In the genomic region with DNA sequence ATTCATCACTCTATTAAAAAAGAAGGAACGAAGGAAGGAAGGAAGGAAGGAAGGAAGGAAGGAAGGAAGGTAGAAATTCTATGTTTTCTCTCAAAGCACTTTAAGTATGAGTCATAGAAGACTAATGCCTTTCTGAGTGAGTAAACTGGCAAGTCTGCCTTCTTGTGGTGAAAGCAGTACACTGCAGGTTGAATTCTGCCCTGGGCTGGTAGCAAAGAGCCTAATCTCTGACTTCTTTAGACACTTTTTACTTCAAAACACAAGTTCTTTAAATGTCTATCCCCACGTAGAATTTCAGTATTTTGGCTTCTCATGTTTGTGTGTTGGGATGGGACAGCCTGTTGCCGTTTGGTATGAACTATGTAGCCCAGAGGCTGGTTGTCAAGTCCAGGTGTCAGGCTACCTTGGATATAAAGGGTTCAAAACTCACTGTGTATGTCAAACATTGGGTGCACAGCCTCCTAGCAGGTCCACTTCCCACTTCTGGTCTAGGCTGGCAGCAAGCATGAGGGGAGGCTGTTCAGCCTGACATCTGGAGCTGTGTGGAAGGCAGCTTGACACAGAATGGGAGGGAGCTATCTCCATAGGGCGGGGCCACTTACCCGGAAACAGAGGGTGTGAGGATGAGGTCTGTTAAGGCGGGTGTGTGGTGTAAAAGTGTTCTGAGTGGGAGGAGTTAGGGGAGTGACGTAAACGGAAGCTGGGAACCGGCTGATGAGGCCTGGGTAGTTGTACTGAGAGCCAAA, we compare ENCODE assay signal across 8 mouse cellular contexts. TPM values are rescaled to one million over a fixed set of nuclear protein-coding genes. Genes with fewer than 3 reads are reported as not detected.
DNase-seq lines count a peak whose midpoint lies in the region; ATAC-seq and TF ChIP-seq lines count a peak whose summit lies in the region.

No protein-coding gene starts in this region.

- POLR2A ChIA-PET in Patski (lab: Charles Lee) = interaction anchor here (0.7 kb wide), 1 partner anchor 143 kb away, joined by 3 read pairs; no protein-coding TSS in a partner anchor

- H3K36me3 ChIP-seq in hindbrain, embryonic 13.5 days = peaks cover 1% of the 10 kb centered on the region

- H3K9ac ChIP-seq in hindbrain, embryonic 13.5 days = peak overlapping the region; percentile 66

- WGBS in hindbrain, embryonic 13.5 days = 6% methylated on average over 9 of the region's 9 CpGs

- in situ Hi-C loops in Patski (cut with MboI; ENCODE audit: low pct_unique_long_range_greater_than_20kb) = no loop called here

- H3K4me2 ChIP-seq in hindbrain, embryonic 13.5 days = peak overlapping the region; percentile 57

- peaks cover 13% of the 10 kb centered on the region for H3K4me1 ChIP-seq in hindbrain, embryonic 13.5 days (replicated peaks)

- DNase-seq in Patski (ENCODE audit: low read depth, low spot score) = peak; percentile 27
- peak; percentile 73 to 80 for DNase-seq in cerebellum, postnatal 14 days
- peak; percentile 62 to 81 for DNase-seq in frontal cortex, postnatal 14 days (ENCODE audit: low spot score in 2 of 2)
- peak; percentile 44 to 64 for DNase-seq in layer of hippocampus, postnatal 25 days (ENCODE audit: extremely low spot score in 1 of 2, low spot score in 1 of 2)
- DNase-seq in lung, postnatal 25 days (ENCODE audit: low spot score) = peak; percentile 94
- peak; percentile 88 for DNase-seq in retina, embryonic 14.5 days (ENCODE audit: low spot score)
- DNase-seq in thymus, postnatal 4 days = peak; percentile 89

- no peaks in the 10 kb centered on the region for H3K9me3 ChIP-seq in hindbrain, embryonic 13.5 days

- H3K4me3 ChIP-seq in hindbrain, embryonic 13.5 days = peak overlapping the region; percentile 48

- H3K27me3 ChIP-seq in Patski = no peaks in the 10 kb centered on the region
- H3K27me3 ChIP-seq in hindbrain, embryonic 13.5 days = no peaks in the 10 kb centered on the region

- CTCF ChIA-PET in Patski (lab: Charles Lee) = interaction anchor here (0.8 kb wide), 1 partner anchor 32 kb away, joined by 3 read pairs; no protein-coding TSS in a partner anchor

- peak; percentile 99 for ATAC-seq in Patski
- peak; percentile 99 for ATAC-seq in hindbrain, embryonic 13.5 days (ENCODE audit: low FRiP score)

- TF ChIP-seq CTCF in Patski (IDR thresholded peaks at IDR 0.05) = peak; percentile 70

- H3K27ac ChIP-seq in hindbrain, embryonic 13.5 days = peak overlapping the region; percentile 84

RNA-seq across cellular contexts. Expression of gene Gm10226, which starts 12.2 kb away (rescaled TPM):
- 14.7 TPM for polyA plus RNA-seq in Patski (2021)
- 16.8 and 21.3 TPM in 2 replicates for polyA plus RNA-seq in hindbrain, embryonic 13.5 days (2015; fragmentation: Nextera tagmentation; extraction: Ambion mirVana)
- total RNA-seq in layer of hippocampus, postnatal 25 days (2021) = 1 to 10 TPM; 6.5 to 10.0 TPM

RNA-seq across cellular contexts. Expression of gene Zfp760, which starts 28.1 kb away (rescaled TPM):
- 7.7 TPM for polyA plus RNA-seq in Patski (2021)
- polyA plus RNA-seq in hindbrain, embryonic 13.5 days (2015; fragmentation: Nextera tagmentation; extraction: Ambion mirVana) = 14.2 and 15.3 TPM in 2 replicates
- total RNA-seq in layer of hippocampus, postnatal 25 days (2021) = 1 to 10 TPM; 7.1 to 7.8 TPM

RNA-seq across cellular contexts. Expression of gene Zfp983, which starts 29.0 kb away (rescaled TPM):
- polyA plus RNA-seq in Patski (2021) = 11.4 TPM
- 11.7 and 12.9 TPM in 2 replicates for polyA plus RNA-seq in hindbrain, embryonic 13.5 days (2015; fragmentation: Nextera tagmentation; extraction: Ambion mirVana)
- 1 to 10 TPM; 8.9 to 9.8 TPM for total RNA-seq in layer of hippocampus, postnatal 25 days (2021)

RNA-seq across cellular contexts. Expression of gene Zfp229, which starts 51.1 kb away (rescaled TPM):
- polyA plus RNA-seq in Patski (2021) = 6.2 TPM
- 10.3 and 11.4 TPM in 2 replicates for polyA plus RNA-seq in hindbrain, embryonic 13.5 days (2015; fragmentation: Nextera tagmentation; extraction: Ambion mirVana)
- 1 to 10 TPM; 3.9 TPM for total RNA-seq in layer of hippocampus, postnatal 25 days (2021)

Comparison
In these comparisons a context has a peak if more than half of its experiments do, and no peak if none do; other contexts are left out.
1. Peak in every context shown above with its lines: DNase-seq, ATAC-seq, H3K4me3 ChIP-seq and H3K27ac ChIP-seq.
2. DNase-seq: peak in every context shown above with its lines; median percentile 94 in lung, postnatal 25 days; 89 in thymus, postnatal 4 days; 88 in retina, embryonic 14.5 days; 76 in cerebellum, postnatal 14 days; 72 in frontal cortex, postnatal 14 days; 54 in layer of hippocampus, postnatal 25 days; 27 in Patski.